Mouse (Mus musculus): ENCODE results near the gene Il21r.

DNA sequence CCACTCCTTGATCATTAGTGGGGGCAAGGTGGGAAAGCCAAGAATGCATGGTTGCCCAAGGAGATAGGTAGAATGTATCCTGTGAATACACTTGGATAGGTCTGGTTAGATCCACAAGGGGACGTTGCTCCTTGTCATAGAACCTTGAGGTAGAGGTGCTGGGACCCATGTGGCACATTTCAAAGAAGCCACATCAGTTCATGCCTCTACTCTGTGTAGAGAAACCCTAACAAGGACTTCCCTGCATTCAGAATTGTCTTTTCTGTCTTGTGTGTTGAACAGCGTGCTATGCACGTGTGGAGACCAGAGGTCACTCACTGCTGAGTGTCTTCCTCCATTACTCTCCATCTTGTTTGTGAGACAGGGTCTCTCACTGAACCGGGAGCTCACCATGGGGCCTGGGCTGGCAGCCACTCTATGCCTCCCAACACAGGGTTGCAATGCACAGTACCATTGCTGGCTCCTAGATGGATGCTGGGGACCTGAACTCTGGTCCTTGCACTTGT lies 5.0 kb downstream of the Il21r start:
- TF ChIP-seq CTCF (IDR thresholded peaks at IDR 0.05; ENCODE audit: low read depth): no peak
- no peak for TF ChIP-seq EP300 (IDR thresholded peaks at IDR 0.05; ENCODE audit: low read depth)
